In genomic region chr17:80887021-80887748, GRCm38 (mm10) we compare ENCODE assay signal across 10 mouse cellular contexts. TPM values are rescaled to one million over a fixed set of nuclear protein-coding genes. Genes with fewer than 3 reads are reported as not detected.
DNase-seq lines count a peak whose midpoint lies in the region; ATAC-seq and TF ChIP-seq lines count a peak whose summit lies in the region.
"Had no signal": no experiment of that assay in that cellular context is flagged by ENCODE, and none has a peak within 500 bp of the region (broad histone marks: within the 10 kb centered on the region; RNA-seq: fewer than 3 reads in every experiment).

No protein-coding gene starts in this region.

- no peaks in the 10 kb centered on the region for H3K27me3 ChIP-seq in forebrain, postnatal 0 days (ENCODE audit: insufficient read depth, low read length)
- H3K27me3 ChIP-seq in midbrain, embryonic 13.5 days, result no peaks in the 10 kb centered on the region

- peaks cover 13% of the 10 kb centered on the region for H3K4me1 ChIP-seq in forebrain, postnatal 0 days (ENCODE audit: insufficient read depth)
- peaks cover 29% of the 10 kb centered on the region for H3K4me1 ChIP-seq in midbrain, embryonic 13.5 days (replicated peaks)

- H3K9ac ChIP-seq in forebrain, postnatal 0 days, result no peak overlapping the region
- H3K9ac ChIP-seq in midbrain, embryonic 13.5 days (replicated peaks), result 0 out of 2 replicates have a peak overlapping the region, but pooled peaks have one; percentile 12

- no peaks in the 10 kb centered on the region for H3K9me3 ChIP-seq in forebrain, postnatal 0 days (ENCODE audit: low read length)
- H3K9me3 ChIP-seq in midbrain, embryonic 13.5 days, result no peaks in the 10 kb centered on the region

- peak; percentile 66 for ATAC-seq in forebrain, postnatal 0 days
- ATAC-seq in midbrain, embryonic 13.5 days, result peak; percentile 78
- ATAC-seq in megakaryocyte, adult 5-6 weeks (ENCODE audit: poor library complexity, severe bottlenecking), result no peak
- ATAC-seq: inflammation-experienced regulatory T-cells, adult 6 months had no signal

- intact Hi-C loops in gastrocnemius, adult 2 months (cut with DNase I), result no loop called here

- peak overlapping the region; percentile 42 for H3K4me3 ChIP-seq in gastrocnemius, adult 2 months
- no peak overlapping the region for H3K4me3 ChIP-seq in forebrain, postnatal 0 days (ENCODE audit: low read depth, low read length)
- H3K4me3 ChIP-seq in midbrain, embryonic 13.5 days (replicated peaks), result no peak overlapping the region
- H3K4me3 ChIP-seq: myocyte had no signal

- H3K36me3 ChIP-seq in forebrain, postnatal 0 days (ENCODE audit: insufficient read depth), result no peaks in the 10 kb centered on the region
- no peaks in the 10 kb centered on the region for H3K36me3 ChIP-seq in midbrain, embryonic 13.5 days

- peak overlapping the region; percentile 2; the same call in 1 of the 2 replicates for H3K4me2 ChIP-seq in forebrain, postnatal 0 days (ENCODE audit: low read depth)
- peak overlapping the region; percentile 40 for H3K4me2 ChIP-seq in midbrain, embryonic 13.5 days (replicated peaks)

- peak; percentile 23 for DNase-seq in gastrocnemius, adult 2 months
- DNase-seq in gastrocnemius, postnatal 25 days, result no peak
- peak; percentile 67 for DNase-seq in cerebellum, adult 9-10 months
- DNase-seq in forebrain, postnatal 0 days, result peak; percentile 71
- DNase-seq in thymus, postnatal 25 days, result no peak
- DNase-seq in MN1 (ENCODE audit: low spot score), result no peak

- no peak for TF ChIP-seq CTCF in gastrocnemius, adult 2 months (IDR thresholded peaks at IDR 0.05)
- TF ChIP-seq CTCF in forebrain, postnatal 0 days (IDR thresholded peaks at IDR 0.05; ENCODE audit: low read depth), result no peak

- 6% methylated on average over 18 of the region's 18 CpGs for WGBS in forebrain, postnatal 0 days
- WGBS in midbrain, embryonic 13.5 days, result 11% methylated on average over 18 of the region's 18 CpGs

- peak overlapping the region; percentile 20 for H3K27ac ChIP-seq in gastrocnemius, adult 2 months
- peak overlapping the region; percentile 65 for H3K27ac ChIP-seq in forebrain, postnatal 0 days (ENCODE audit: low read depth, low read length)
- H3K27ac ChIP-seq in midbrain, embryonic 13.5 days, result peak overlapping the region; percentile 83

RNA-seq across cellular contexts. Expression of gene Tmem178, which starts 57.2 kb away (rescaled TPM):
- under 1 TPM; 0.25 to 0.28 TPM for total RNA-seq in gastrocnemius, adult 2 months (2021)
- total RNA-seq in gastrocnemius, postnatal 25 days (2021), result under 1 TPM; 0.20 to 0.27 TPM
- total RNA-seq in forebrain, postnatal 0 days (2014; rRNA removed), result 33.3 and 35.2 TPM in 2 replicates
- 34.0 and 34.6 TPM in 2 replicates for polyA plus RNA-seq in forebrain, postnatal 0 days (2015; fragmentation: Nextera tagmentation; extraction: Ambion mirVana)
- polyA plus RNA-seq in midbrain, embryonic 13.5 days (2015; fragmentation: Nextera tagmentation; extraction: Ambion mirVana), result 25.7 and 32.0 TPM in 2 replicates
- total RNA-seq in megakaryocyte, adult 5-6 weeks (2015), result 2.4 and 2.7 TPM in 2 replicates
- 0.62 and 1.4 TPM in 2 replicates for total RNA-seq in megakaryocyte, adult 5-6 weeks (2017)
- polyA plus RNA-seq: inflammation-experienced regulatory T-cells, adult 6 months; myocyte had no signal

Comparison
In these comparisons a context has a peak if more than half of its experiments do, and no peak if none do; other contexts are left out.
1. DNase-seq: peak in gastrocnemius, adult 2 months (single experiment), cerebellum, adult 9-10 months (single experiment) and forebrain, postnatal 0 days (single experiment); none in gastrocnemius, postnatal 25 days (single experiment), thymus, postnatal 25 days (single experiment) and MN1 (single experiment).
2. H3K27ac ChIP-seq: peak in every context shown above with its lines; median percentile 83 in midbrain, embryonic 13.5 days; 65 in forebrain, postnatal 0 days; 20 in gastrocnemius, adult 2 months.